Mouse (Mus musculus) G1E (cell line): ENCODE results near the gene Ccdc9b. TPM values are rescaled to one million over a fixed set of nuclear protein-coding genes. Genes with fewer than 3 reads are reported as not detected.

ENCODE experiments used
- ATAC-seq: 2 replicates; pipeline ENCODE4 v1.8.0; 2016; ENCODE audit warnings: mild to moderate bottlenecking; ENCODE audit not compliant: insufficient number of reproducible peaks, poor library complexity, low FRiP score, severe bottlenecking; ENCODE audit errors: extremely low read depth
- DNase-seq: peaks from one replicate; pipeline ENCODE4 v3.0.0; 2012; ENCODE audit warnings: low spot score
- H3K27me3 ChIP-seq: 2 replicates; pipeline ENCODE4 v1.6.1; 2012; ENCODE audit warnings: mild to moderate bottlenecking, low read length, inconsistent platforms; ENCODE audit not compliant: insufficient read depth
- H3K36me3 ChIP-seq: replicated peaks from 2 replicates; pipeline ENCODE3; 2012; ENCODE audit warnings: mild to moderate bottlenecking, inconsistent platforms
- H3K4me1 ChIP-seq: 2 replicates; pipeline ENCODE4 v1.6.1; 2012; ENCODE audit warnings: low read depth, low read length, inconsistent platforms, mixed read lengths; ENCODE audit not compliant: insufficient read depth
- H3K4me3 ChIP-seq: 2 replicates; pipeline ENCODE4 v1.5.1; 2012; ENCODE audit warnings: low read depth, mild to moderate bottlenecking, inconsistent platforms, low read length, moderate library complexity, mixed read lengths
- H3K9me3 ChIP-seq: replicated peaks from 2 replicates; pipeline ENCODE4 v1.6.1; 2012; ENCODE audit warnings: inconsistent platforms
- CTCF ChIP-seq: IDR thresholded peaks from 2 replicates; pipeline ENCODE4 v1.5.1; 2012; ENCODE audit warnings: low read depth, low read length, inconsistent platforms, mixed read lengths
- GATA1 ChIP-seq: IDR thresholded peaks from 2 replicates; pipeline ENCODE4 v1.6.1; 2012; ENCODE audit warnings: borderline replicate concordance, low read length, inconsistent platforms, mixed read lengths
- GATA2 ChIP-seq: IDR thresholded peaks from 2 replicates; pipeline ENCODE4 v1.6.1; 2012; ENCODE audit warnings: low read depth, low read length, inconsistent platforms, borderline replicate concordance
- POLR2AphosphoS5 ChIP-seq: IDR thresholded peaks from 2 replicates; pipeline ENCODE4 v1.6.1; 2012; ENCODE audit warnings: low read depth, low read length, inconsistent platforms; ENCODE audit not compliant: insufficient replicate concordance
- TAL1 ChIP-seq: conservative IDR thresholded peaks from 2 replicates; pipeline ENCODE4 v1.6.1; 2012; ENCODE audit warnings: low read depth, low read length, inconsistent platforms, mixed read lengths
- polyA plus RNA-seq: library from polyadenylated mRNA; stranded (reverse); fragments of >175 nt; gene quantifications from 2 replicates; pipeline ENCODE4 v1.2.3, GENCODE M21; 2012
- total RNA-seq, 2 experiments: library from RNA; stranded (forward) in 1 of 2; stranded (reverse) in 1 of 2; fragments of 200-1000 nt in 1 of 2; fragments of >200 nt in 1 of 2; fragmentation: Nextera tagmentation in 1 of 2; gene quantifications; 2 replicates each; pipeline ENCODE4 v1.2.3; 2014 to 2017

Ccdc9b gene
- total and polyA plus RNA-seq, 3 experiments = 0.05 TPM; not detected in 2

- TF ChIP-seq POLR2AphosphoS5 (no peak), GATA2 (no peak), CTCF (no peak), TAL1 (no peak), GATA1 (no peak)
- H3K4me1 ChIP-seq = peaks cover 36% of the 10 kb centered on the region
Measured at GRCm38 (mm10) chr2:118762784-118763148, 305 bp upstream of the Ccdc9b start.

GRCm38 (mm10) chr2:118761358-118761757 is 1.1 kb downstream of the Ccdc9b start:
- no peaks in the 10 kb centered on the region for H3K9me3 ChIP-seq
- H3K27me3 ChIP-seq = peaks cover 85% of the 10 kb centered on the region
- ATAC-seq (no peak), DNase-seq (no peak)
- TF ChIP-seq GATA2 (no peak), CTCF (no peak), TAL1 (no peak), POLR2AphosphoS5 (no peak), GATA1 (no peak)
- no peaks in the 10 kb centered on the region for H3K36me3 ChIP-seq
- H3K4me1 ChIP-seq = peaks cover 32% of the 10 kb centered on the region
- H3K4me3 ChIP-seq = no peak overlapping the region

More at GRCm38 (mm10) chr2:118762784-118763148, 305 bp upstream of the Ccdc9b start:
- ATAC-seq = no peak
- peaks cover 84% of the 10 kb centered on the region for H3K27me3 ChIP-seq
- H3K4me3 ChIP-seq = no peak overlapping the region
- no peaks in the 10 kb centered on the region for H3K36me3 ChIP-seq
- no peaks in the 10 kb centered on the region for H3K9me3 ChIP-seq
- DNase-seq = no peak

GRCm38 (mm10) chr2:118760311-118761025 is 2.0 kb downstream of the Ccdc9b start:
- Histone ChIP-seq H3K9me3 (no peaks in the 10 kb centered on the region), H3K4me3 (no peak overlapping the region), H3K27me3 (peaks cover 81% of the 10 kb centered on the region), H3K4me1 (peaks cover 28% of the 10 kb centered on the region), H3K36me3 (no peaks in the 10 kb centered on the region)
- DNase-seq (no peak), ATAC-seq (no peak)
- TF ChIP-seq GATA2 (no peak), POLR2AphosphoS5 (no peak), GATA1 (no peak), CTCF (no peak), TAL1 (no peak)

- H3K4me1 ChIP-seq = peaks cover 26% of the 10 kb centered on the region
- H3K9me3 ChIP-seq = no peaks in the 10 kb centered on the region
- no peaks in the 10 kb centered on the region for H3K36me3 ChIP-seq
- peaks cover 75% of the 10 kb centered on the region for H3K27me3 ChIP-seq
- ATAC-seq (peak; percentile 64), DNase-seq (peak; percentile 76)
- TF ChIP-seq CTCF (peak; percentile 71), TAL1 (no peak)
- H3K4me3 ChIP-seq = no peak overlapping the region
Measured at GRCm38 (mm10) chr2:118759828-118760227, 2.6 kb downstream of the Ccdc9b start.

GRCm38 (mm10) chr2:118756103-118756502 is 6.4 kb downstream of the Ccdc9b start:
- DNase-seq (no peak), ATAC-seq (no peak)
- peaks cover 42% of the 10 kb centered on the region for H3K27me3 ChIP-seq
- H3K4me3 ChIP-seq = no peak overlapping the region
- H3K4me1 ChIP-seq = peaks cover 23% of the 10 kb centered on the region
- TF ChIP-seq POLR2AphosphoS5 = no peak
- TF ChIP-seq GATA1 = no peak
- TF ChIP-seq TAL1 = no peak
- no peak for TF ChIP-seq GATA2
- TF ChIP-seq CTCF = no peak
- H3K36me3 ChIP-seq = peaks cover 19% of the 10 kb centered on the region
- no peaks in the 10 kb centered on the region for H3K9me3 ChIP-seq

- no peak for TF ChIP-seq GATA2
- no peak for TF ChIP-seq CTCF
- TF ChIP-seq GATA1 = no peak
- TF ChIP-seq POLR2AphosphoS5 = no peak
- no peak for TF ChIP-seq TAL1
- no peak for ATAC-seq
- peaks cover 37% of the 10 kb centered on the region for H3K27me3 ChIP-seq
- peaks cover 23% of the 10 kb centered on the region for H3K4me1 ChIP-seq
- no peak overlapping the region for H3K4me3 ChIP-seq
- H3K36me3 ChIP-seq = peaks cover 25% of the 10 kb centered on the region
- no peak for DNase-seq
- H3K9me3 ChIP-seq = no peaks in the 10 kb centered on the region
Measured at GRCm38 (mm10) chr2:118755407-118755806, 7.1 kb downstream of the Ccdc9b start.
